Mouse (Mus musculus): Measurements from ENCODE around the gene Gm20388. TPM values are rescaled to one million over a fixed set of nuclear protein-coding genes. Genes with fewer than 3 reads are reported as not detected.

Gm20388 gene
- polyA plus RNA-seq, 2 experiments = 8.5 TPM; not detected in 1

DNA sequence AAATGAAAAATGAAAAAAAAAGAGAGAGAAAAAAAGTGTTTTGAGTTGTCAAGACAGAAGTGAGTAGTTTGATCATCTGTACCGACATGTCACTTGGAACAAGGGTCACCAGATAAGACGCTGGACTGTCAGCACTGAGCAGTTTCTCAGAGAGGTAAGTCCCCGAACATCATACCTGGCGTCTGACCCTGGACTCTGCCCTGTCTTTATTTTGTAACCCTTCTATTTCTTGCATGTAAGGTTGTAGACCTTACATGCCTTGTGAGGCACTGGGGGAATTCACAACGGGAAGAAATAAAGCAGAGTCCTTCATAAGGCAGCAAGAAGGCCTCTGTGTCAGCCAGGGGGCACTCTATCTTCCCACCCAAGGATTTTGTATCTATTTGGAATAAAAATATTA is 2014.0 kb downstream of the Gm20388 start:
- Histone ChIP-seq H3K9ac (replicated peaks) (no peak overlapping the region), H3K9me3 (ENCODE audit: control insufficient read depth, low read length) (no peaks in the 10 kb centered on the region), H3K27me3 (ENCODE audit: control insufficient read depth, insufficient read depth, low read length) (no peaks in the 10 kb centered on the region), H3K36me3 (replicated peaks; ENCODE audit: control insufficient read depth, insufficient read depth, low read depth) (no peaks in the 10 kb centered on the region), H3K27ac (no peak overlapping the region), H3K4me3 (ENCODE audit: insufficient read depth in 1 of 2, low read depth in 2 of 2, low read length in 2 of 2) (no peak overlapping the region), H3K4me1 (replicated peaks; ENCODE audit: control insufficient read depth in 2 of 2, insufficient read depth in 2 of 2, low read length in 1 of 2) (no peaks in the 10 kb centered on the region), H3K4me2 (ENCODE audit: low read depth) (no peak overlapping the region)
- DNase-seq (ENCODE audit: low read depth in 3 of 3, low spot score in 3 of 3) = no peak
- no peak for ATAC-seq (ENCODE audit: insufficient read depth)
- TF ChIP-seq EP300 (IDR thresholded peaks at IDR 0.05; ENCODE audit: low read depth) (no peak), CTCF (IDR thresholded peaks at IDR 0.05; ENCODE audit: low read depth) (no peak)
- WGBS (ENCODE audit: insufficient replicate concordance) = 65% methylated on average over 5 of the region's 5 CpGs

DNA sequence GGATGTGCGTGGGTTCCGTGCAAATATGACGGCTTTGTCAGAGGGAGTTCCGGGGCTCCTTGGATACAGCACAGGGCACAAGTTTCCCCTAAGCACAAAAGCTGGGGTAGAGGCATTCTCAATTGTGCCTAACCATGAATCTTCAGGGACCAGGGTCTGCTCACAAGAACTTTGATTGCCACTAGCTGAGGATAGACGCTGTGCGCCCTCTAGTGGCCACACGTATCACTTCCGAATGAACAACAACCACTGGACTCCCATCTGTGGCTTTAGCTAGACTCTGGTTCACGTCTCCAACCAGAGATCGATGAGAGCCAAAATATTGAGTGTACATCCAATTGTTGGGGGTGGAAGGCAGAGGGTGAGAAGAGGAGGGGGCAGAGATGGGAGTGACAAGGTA is 2015.0 kb downstream of the Gm20388 start:
- no peak overlapping the region for H3K9ac ChIP-seq (replicated peaks)
- no peaks in the 10 kb centered on the region for H3K36me3 ChIP-seq (replicated peaks; ENCODE audit: control insufficient read depth, insufficient read depth, low read depth)
- H3K27me3 ChIP-seq (ENCODE audit: control insufficient read depth, insufficient read depth, low read length) = no peaks in the 10 kb centered on the region
- H3K4me1 ChIP-seq (replicated peaks; ENCODE audit: control insufficient read depth in 2 of 2, insufficient read depth in 2 of 2, low read length in 1 of 2) = no peaks in the 10 kb centered on the region
- no peak overlapping the region for H3K4me3 ChIP-seq (ENCODE audit: insufficient read depth in 1 of 2, low read depth in 2 of 2, low read length in 2 of 2)
- no peak overlapping the region for H3K27ac ChIP-seq
- H3K4me2 ChIP-seq (ENCODE audit: low read depth) = no peak overlapping the region
- no peaks in the 10 kb centered on the region for H3K9me3 ChIP-seq (ENCODE audit: control insufficient read depth, low read length)
- whole genome bisulfite sequencing (ENCODE audit: insufficient replicate concordance) = 23% methylated on average over 10 of the region's 10 CpGs
- ATAC-seq (ENCODE audit: insufficient read depth) (no peak), DNase-seq (ENCODE audit: low read depth in 3 of 3, low spot score in 3 of 3) (peak; percentile 58 to 60 (median 60))
- no peak for TF ChIP-seq EP300 (IDR thresholded peaks at IDR 0.05; ENCODE audit: low read depth)
- TF ChIP-seq CTCF (IDR thresholded peaks at IDR 0.05; ENCODE audit: low read depth) = peak; percentile 98

DNA sequence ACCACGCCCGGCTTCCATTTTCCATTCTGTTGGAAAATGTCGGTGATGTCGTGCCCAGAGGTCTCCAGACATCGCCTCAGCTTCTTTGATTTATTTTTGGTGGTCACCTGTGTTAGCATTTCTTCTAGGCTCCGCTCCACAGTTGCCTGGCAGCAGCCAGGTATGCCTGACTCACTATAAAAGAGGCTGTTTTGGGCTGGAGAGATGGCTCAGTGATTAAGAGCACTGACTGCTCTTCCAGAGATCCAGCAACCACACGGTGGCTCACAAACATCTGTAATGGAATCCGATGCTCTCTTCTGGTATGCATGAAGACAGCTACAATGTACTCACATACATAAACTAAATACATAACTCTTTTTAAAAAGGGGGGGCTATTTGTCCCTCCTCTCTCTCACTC is 2015.6 kb downstream of the Gm20388 start:
- no peak overlapping the region for H3K4me3 ChIP-seq (ENCODE audit: insufficient read depth in 1 of 2, low read depth in 2 of 2, low read length in 2 of 2)
- no peak overlapping the region for H3K27ac ChIP-seq
- H3K9me3 ChIP-seq (ENCODE audit: control insufficient read depth, low read length) = no peaks in the 10 kb centered on the region
- ATAC-seq (ENCODE audit: insufficient read depth) (no peak), DNase-seq (ENCODE audit: low read depth in 3 of 3, low spot score in 3 of 3) (no peak)
- 49% methylated on average over 8 of the region's 8 CpGs for WGBS (ENCODE audit: insufficient replicate concordance)
- TF ChIP-seq CTCF (IDR thresholded peaks at IDR 0.05; ENCODE audit: low read depth) (no peak), EP300 (IDR thresholded peaks at IDR 0.05; ENCODE audit: low read depth) (no peak)
- H3K4me1 ChIP-seq (replicated peaks; ENCODE audit: control insufficient read depth in 2 of 2, insufficient read depth in 2 of 2, low read length in 1 of 2) = no peaks in the 10 kb centered on the region
- no peak overlapping the region for H3K9ac ChIP-seq (replicated peaks)
- H3K27me3 ChIP-seq (ENCODE audit: control insufficient read depth, insufficient read depth, low read length) = no peaks in the 10 kb centered on the region
- no peak overlapping the region for H3K4me2 ChIP-seq (ENCODE audit: low read depth)
- H3K36me3 ChIP-seq (replicated peaks; ENCODE audit: control insufficient read depth, insufficient read depth, low read depth) = no peaks in the 10 kb centered on the region

DNA sequence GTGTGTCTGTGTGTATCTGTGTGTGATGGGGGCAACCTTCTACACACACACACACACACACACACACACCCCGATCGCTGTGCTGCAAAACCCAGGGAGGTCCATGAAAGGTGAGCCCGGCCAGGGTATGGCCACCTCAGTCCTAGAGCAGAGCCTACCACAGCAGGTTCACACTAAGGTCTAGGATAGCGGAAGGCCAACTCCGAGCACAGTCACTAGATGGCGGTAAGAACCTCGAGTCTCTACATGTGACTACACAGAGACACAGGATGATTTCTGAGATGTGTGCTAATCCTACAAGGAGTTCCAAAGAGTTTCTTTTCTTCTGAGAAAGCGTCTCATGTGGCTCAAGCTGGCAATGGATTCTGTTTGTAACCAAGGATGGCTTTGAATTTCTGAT is 2016.7 kb downstream of the Gm20388 start:
- no peak overlapping the region for H3K4me3 ChIP-seq (ENCODE audit: insufficient read depth in 1 of 2, low read depth in 2 of 2, low read length in 2 of 2)
- peak; percentile 73 for TF ChIP-seq CTCF (IDR thresholded peaks at IDR 0.05; ENCODE audit: low read depth)
- no peak for TF ChIP-seq EP300 (IDR thresholded peaks at IDR 0.05; ENCODE audit: low read depth)
- DNase-seq (ENCODE audit: low read depth in 3 of 3, low spot score in 3 of 3) (no peak), ATAC-seq (ENCODE audit: insufficient read depth) (peak; percentile 45; the same call in 1 of the 2 replicates)
- no peak overlapping the region for H3K9ac ChIP-seq (replicated peaks)
- H3K4me2 ChIP-seq (ENCODE audit: low read depth) = no peak overlapping the region
- WGBS (ENCODE audit: insufficient replicate concordance) = 29% methylated on average over 8 of the region's 8 CpGs
- no peaks in the 10 kb centered on the region for H3K9me3 ChIP-seq (ENCODE audit: control insufficient read depth, low read length)
- no peaks in the 10 kb centered on the region for H3K27me3 ChIP-seq (ENCODE audit: control insufficient read depth, insufficient read depth, low read length)
- H3K36me3 ChIP-seq (replicated peaks; ENCODE audit: control insufficient read depth, insufficient read depth, low read depth) = no peaks in the 10 kb centered on the region
- H3K27ac ChIP-seq = no peak overlapping the region
- H3K4me1 ChIP-seq (replicated peaks; ENCODE audit: control insufficient read depth in 2 of 2, insufficient read depth in 2 of 2, low read length in 1 of 2) = no peaks in the 10 kb centered on the region

DNA sequence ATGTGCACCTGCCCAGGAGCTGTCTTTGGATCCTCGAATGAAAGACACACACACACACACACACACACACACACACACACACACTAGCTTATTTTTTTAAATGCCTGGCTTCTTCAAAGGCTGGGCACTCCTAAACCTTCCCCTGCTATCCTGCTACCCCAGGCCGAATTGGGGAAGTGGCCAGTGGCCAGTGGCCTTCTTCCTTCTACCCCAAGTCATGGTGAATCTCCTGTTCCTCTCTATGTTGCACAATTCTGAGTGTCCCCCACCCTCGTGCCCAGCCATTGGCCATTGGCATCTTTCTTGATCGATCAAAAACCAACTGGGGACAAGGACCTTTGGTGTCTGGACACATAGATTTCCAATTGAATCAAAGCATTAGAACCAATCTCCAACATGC is 2019.4 kb downstream of the Gm20388 start:
- no peak overlapping the region for H3K27ac ChIP-seq
- TF ChIP-seq CTCF (IDR thresholded peaks at IDR 0.05; ENCODE audit: low read depth) (no peak), EP300 (IDR thresholded peaks at IDR 0.05; ENCODE audit: low read depth) (no peak)
- ATAC-seq (ENCODE audit: insufficient read depth) = no peak
- no peaks in the 10 kb centered on the region for H3K9me3 ChIP-seq (ENCODE audit: control insufficient read depth, low read length)
- H3K4me2 ChIP-seq (ENCODE audit: low read depth) = no peak overlapping the region
- H3K36me3 ChIP-seq (replicated peaks; ENCODE audit: control insufficient read depth, insufficient read depth, low read depth) = no peaks in the 10 kb centered on the region
- H3K9ac ChIP-seq (replicated peaks) = no peak overlapping the region
- no peak overlapping the region for H3K4me3 ChIP-seq (ENCODE audit: insufficient read depth in 1 of 2, low read depth in 2 of 2, low read length in 2 of 2)
- H3K4me1 ChIP-seq (replicated peaks; ENCODE audit: control insufficient read depth in 2 of 2, insufficient read depth in 2 of 2, low read length in 1 of 2) = no peaks in the 10 kb centered on the region
- no peak for DNase-seq (ENCODE audit: low read depth in 3 of 3, low spot score in 3 of 3)
- H3K27me3 ChIP-seq (ENCODE audit: control insufficient read depth, insufficient read depth, low read length) = no peaks in the 10 kb centered on the region
- 49% methylated on average over 4 of the region's 4 CpGs for WGBS (ENCODE audit: insufficient replicate concordance)

Data from liver, embryonic 14.5 days (tissue).